Mouse (Mus musculus) Patski (cell line): ENCODE data around the gene Adamts17. TPM values are rescaled to one million over a fixed set of nuclear protein-coding genes. Genes with fewer than 3 reads are reported as not detected.

Experiments used
- ATAC-seq: fragments of 100-300 bp; one replicate; pipeline ENCODE4 v1.8.0; 2021
- CTCF ChIA-PET: fragments of 350-600 bp; sonication (Branson Sonifier 250); formaldehyde crosslinking; loops from one replicate; lab custom pipeline; 2022; ENCODE audit warnings: inconsistent platforms; lab: Charles Lee
- POLR2A ChIA-PET: fragments of 350-600 bp; sonication (Branson Sonifier 250); formaldehyde crosslinking; loops from one replicate; lab custom pipeline; 2022; ENCODE audit warnings: antibody characterized with exemption, inconsistent platforms; lab: Charles Lee
- DNase-seq: peaks from one replicate; pipeline ENCODE4 v3.0.0-alpha.2; 2011; ENCODE audit warnings: low read depth, low spot score
- H3K27me3 ChIP-seq: fragments of 371-371 bp; one replicate; pipeline ENCODE4 v1.5.1; 2021
- CTCF ChIP-seq: fragments of 100-300 bp; IDR thresholded peaks from one replicate; pipeline ENCODE4 v1.5.1; 2021
- in situ Hi-C: fragments of 300-500 bp; cut with MboI; formaldehyde crosslinking; loops from 3 replicates; pipeline ENCODE4 v1.11.1; 2018; ENCODE audit warnings: low pct_unique_long_range_greater_than_20kb, mixed read lengths
- polyA plus RNA-seq: library from polyadenylated mRNA; unstranded; gene quantifications from one replicate; pipeline ENCODE4 v1.2.3, GENCODE M21; 2021

Adamts17 gene
- polyA plus RNA-seq, 1 experiment from 2014 or later = 0.04 TPM

GRCm38 (mm10) chr7:67115056-67115455 is 275.5 kb downstream of the Adamts17 start:
- CTCF ChIA-PET = no interaction called here
- no peak for TF ChIP-seq CTCF
- DNase-seq (no peak), ATAC-seq (no peak)
- POLR2A ChIA-PET = no interaction called here
- in situ Hi-C loops = no loop called here
- peaks cover 6% of the 10 kb centered on the region for H3K27me3 ChIP-seq

- DNase-seq = no peak
- H3K27me3 ChIP-seq = peaks cover 37% of the 10 kb centered on the region
- ChIA-PET POLR2A (no interaction called here), CTCF (no interaction called here)
- ATAC-seq = no peak
- no peak for TF ChIP-seq CTCF
- in situ Hi-C loops = no loop called here
Observed at GRCm38 (mm10) chr7:67135140-67135539, 295.6 kb downstream of the Adamts17 start.

DNA sequence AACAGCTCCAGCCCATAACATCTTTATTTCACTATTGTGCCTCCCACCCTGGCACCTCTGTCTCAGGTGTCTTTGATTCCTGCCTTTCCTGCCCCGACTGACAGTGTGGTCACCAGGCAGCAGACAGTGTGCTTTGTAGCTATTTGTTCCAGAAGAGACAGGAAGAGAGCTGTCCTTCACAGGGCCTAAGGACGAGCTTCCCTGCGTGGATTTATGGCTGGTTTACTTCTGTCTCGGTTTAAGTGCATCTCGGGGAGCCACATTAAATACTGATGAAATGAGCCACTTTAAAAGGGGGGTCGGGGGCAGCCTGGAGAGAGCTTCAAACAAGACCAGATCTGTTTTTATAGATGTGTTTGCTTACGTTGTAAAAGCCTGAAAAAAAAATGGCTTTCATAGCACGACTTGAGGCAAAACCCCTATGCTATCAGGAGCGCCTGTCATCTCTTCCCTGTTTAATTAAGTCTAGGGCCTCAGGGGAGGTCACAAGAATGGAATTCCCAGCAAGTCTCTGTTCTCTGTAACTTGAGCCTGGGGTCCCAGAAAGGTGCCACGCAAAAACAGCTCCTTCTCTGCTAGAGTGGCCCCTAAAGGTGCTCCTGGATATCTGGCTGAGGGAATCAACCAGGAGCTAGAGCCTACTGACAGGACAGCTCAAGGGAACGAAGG is 302.9 kb downstream of the Adamts17 start:
- peaks cover 18% of the 10 kb centered on the region for H3K27me3 ChIP-seq
- CTCF ChIA-PET = interaction anchor here (1.1 kb wide), 1 partner anchor 36 kb away, joined by 3 read pairs; no protein-coding TSS in a partner anchor
- no peak for TF ChIP-seq CTCF
- no peak for ATAC-seq
- POLR2A ChIA-PET = interaction anchor here (0.6 kb wide), 1 partner anchor 22 kb away, joined by 3 read pairs; no protein-coding TSS in a partner anchor
- in situ Hi-C loops = no loop called here
- no peak for DNase-seq

- CTCF ChIA-PET = no interaction called here
- H3K27me3 ChIP-seq = peaks cover 5% of the 10 kb centered on the region
- POLR2A ChIA-PET = no interaction called here
- in situ Hi-C loops = no loop called here
- DNase-seq (no peak), ATAC-seq (no peak)
- TF ChIP-seq CTCF = no peak
Observed at GRCm38 (mm10) chr7:67145748-67146147, 306.2 kb downstream of the Adamts17 start.

- DNase-seq (no peak), ATAC-seq (no peak)
- TF ChIP-seq CTCF = no peak
- POLR2A ChIA-PET = no interaction called here
- in situ Hi-C loops = no loop called here
- CTCF ChIA-PET = no interaction called here
- peaks cover 9% of the 10 kb centered on the region for H3K27me3 ChIP-seq
Observed at GRCm38 (mm10) chr7:67146151-67146550, 306.6 kb downstream of the Adamts17 start.

GRCm38 (mm10) chr7:67149707-67150106 is 310.2 kb downstream of the Adamts17 start:
- no peak for DNase-seq
- ChIA-PET POLR2A (no interaction called here), CTCF (no interaction called here)
- ATAC-seq = no peak
- in situ Hi-C loops = no loop called here
- peaks cover 15% of the 10 kb centered on the region for H3K27me3 ChIP-seq
- no peak for TF ChIP-seq CTCF

- ChIA-PET CTCF (no interaction called here), POLR2A (no interaction called here)
- TF ChIP-seq CTCF = no peak
- no peak for DNase-seq
- peaks cover 11% of the 10 kb centered on the region for H3K27me3 ChIP-seq
- in situ Hi-C loops = no loop called here
- ATAC-seq = no peak
Observed at GRCm38 (mm10) chr7:67152626-67153025, 313.1 kb downstream of the Adamts17 start.

- POLR2A ChIA-PET = no interaction called here
- in situ Hi-C loops = no loop called here
- no peak for ATAC-seq
- DNase-seq = no peak
- TF ChIP-seq CTCF = no peak
- CTCF ChIA-PET = no interaction called here
- H3K27me3 ChIP-seq = no peaks in the 10 kb centered on the region
Observed at GRCm38 (mm10) chr7:67162135-67162534, 322.6 kb downstream of the Adamts17 start.

DNA sequence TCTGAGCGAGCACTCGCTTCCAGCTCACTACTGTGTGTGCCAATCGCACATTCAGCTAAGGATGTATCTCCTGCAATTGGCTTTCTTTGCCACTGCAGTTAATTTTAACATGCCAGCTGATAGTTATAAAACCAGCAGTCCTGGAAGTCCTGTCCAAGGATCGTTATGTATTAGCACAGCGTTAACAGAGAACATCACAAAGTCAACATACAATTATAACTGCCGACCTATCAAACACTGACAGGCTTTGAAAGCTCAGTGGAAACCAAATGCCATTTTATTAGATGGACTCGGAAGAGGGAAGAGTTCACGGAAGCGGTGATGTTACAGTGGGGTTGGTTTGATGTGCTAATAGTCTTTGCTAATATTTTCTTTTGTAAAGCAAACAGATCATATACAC is 328.8 kb downstream of the Adamts17 start:
- ATAC-seq = no peak

DNA sequence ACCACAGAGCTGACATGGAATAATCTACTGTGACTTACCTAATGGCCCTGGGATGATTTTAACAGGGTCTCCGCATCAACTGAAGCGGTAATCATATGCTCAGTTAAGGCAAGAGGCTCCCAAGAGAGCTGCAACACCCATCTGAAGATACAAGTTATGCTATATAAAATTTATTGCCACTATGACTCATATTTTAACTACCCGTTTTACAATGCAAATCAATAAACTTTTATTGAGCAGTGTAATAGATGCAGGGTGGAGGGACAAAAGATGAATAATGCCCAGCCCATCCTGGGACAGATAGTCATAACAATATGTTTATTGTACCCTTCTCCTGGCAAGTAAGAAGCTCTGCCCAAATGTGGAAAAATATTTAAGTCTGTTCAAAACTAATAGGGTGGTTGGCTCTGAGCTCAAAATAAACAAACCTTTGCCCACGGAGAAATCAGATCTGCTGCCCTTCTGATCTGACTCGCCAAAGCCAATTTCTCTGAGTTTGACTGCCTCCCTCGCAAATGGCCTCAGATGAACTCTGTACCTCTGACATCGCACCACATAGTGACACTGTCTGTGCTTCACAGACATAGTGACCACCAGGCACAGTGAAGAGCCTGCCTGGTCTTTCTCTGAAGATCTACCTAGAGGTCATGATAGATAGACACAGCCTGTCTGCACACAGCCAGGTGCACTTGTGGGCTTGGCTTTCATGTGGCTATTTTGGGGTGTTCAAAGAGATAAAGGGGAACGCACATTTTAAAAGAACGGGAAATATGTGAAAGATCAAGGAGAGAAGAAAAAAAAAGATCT is 329.4 kb downstream of the Adamts17 start:
- CTCF ChIA-PET = interaction anchor here (1.4 kb wide), 1 partner anchor 10 kb away, joined by 5 read pairs; no protein-coding TSS in a partner anchor
- H3K27me3 ChIP-seq = peaks cover 21% of the 10 kb centered on the region
- TF ChIP-seq CTCF = no peak
- POLR2A ChIA-PET = interaction anchor here (0.6 kb wide), 1 partner anchor 338 kb away, joined by 3 read pairs; no protein-coding TSS in a partner anchor
- DNase-seq (no peak), ATAC-seq (no peak)
- in situ Hi-C loops = no loop called here

More for the DNA sequence above, 328.8 kb downstream of the Adamts17 start:
- in situ Hi-C loops = no loop called here
- no peak for TF ChIP-seq CTCF
- peaks cover 21% of the 10 kb centered on the region for H3K27me3 ChIP-seq
- ChIA-PET POLR2A (interaction anchor here (0.6 kb wide), 1 partner anchor 337 kb away, joined by 3 read pairs; no protein-coding TSS in a partner anchor), CTCF (no interaction called here)
- DNase-seq = no peak
